Mouse (Mus musculus): ENCODE measurements at regions not wholly inside any gene's neighbourhood (a gene's known extent, or its start where the extent isn't known, plus 50 kb on each side); places are given as distances from the start of the nearest gene placed in this dataset.

DNA sequence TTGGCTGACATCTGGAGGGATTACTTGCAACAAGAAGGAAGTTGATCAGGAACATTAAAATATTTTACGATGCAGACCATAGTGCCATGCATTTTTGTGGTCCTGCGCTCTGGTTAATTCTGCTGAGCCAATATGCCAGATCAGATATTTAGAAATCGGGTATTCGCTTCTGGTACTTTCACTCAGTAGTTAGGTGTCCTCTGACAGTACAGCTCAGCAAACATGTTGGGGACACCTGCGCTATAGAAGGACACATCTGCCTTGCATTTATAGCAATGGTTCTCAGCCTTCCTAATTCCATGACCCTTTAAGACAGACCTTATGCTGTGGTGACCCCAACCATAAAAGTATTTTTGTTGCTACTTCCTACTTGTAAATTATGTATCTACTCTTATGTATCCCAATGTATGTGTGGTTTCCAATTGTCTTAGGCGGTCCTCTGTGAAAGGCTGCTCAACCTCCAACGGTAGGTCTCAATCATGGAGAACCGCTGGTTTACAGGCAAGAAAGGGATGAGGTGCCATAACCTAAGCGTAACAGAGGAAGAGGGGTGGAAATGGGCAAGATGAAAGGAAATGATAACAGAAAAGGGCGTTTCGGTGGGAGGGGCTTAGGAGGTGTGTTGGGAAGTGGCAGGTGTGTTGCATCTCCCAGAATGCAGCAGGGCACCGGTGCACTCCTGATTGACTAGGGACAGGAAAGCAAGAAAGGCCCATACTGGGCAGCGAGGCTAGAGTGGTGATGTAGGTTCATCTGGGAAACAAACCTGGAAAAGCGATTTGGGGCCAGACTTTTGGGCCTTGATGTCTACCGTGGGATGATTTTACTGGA is 92.3 kb upstream of the Cpm start:
- no peaks in the 10 kb centered on the region for H3K27me3 ChIP-seq (ENCODE audit: control insufficient read depth, insufficient read depth, low read length)
- no peak overlapping the region for H3K4me3 ChIP-seq (ENCODE audit: control insufficient read depth, low read depth, low read length)
- no peaks in the 10 kb centered on the region for H3K4me1 ChIP-seq (ENCODE audit: control insufficient read depth, insufficient read depth, low read length)
- no peaks in the 10 kb centered on the region for H3K36me3 ChIP-seq (ENCODE audit: control insufficient read depth, insufficient read depth, low read length)
- no peak overlapping the region for H3K27ac ChIP-seq (ENCODE audit: control insufficient read depth, insufficient read depth, low read depth, low read length)
- TF ChIP-seq CTCF (IDR thresholded peaks at IDR 0.05; ENCODE audit: control insufficient read depth, insufficient read depth, insufficient replicate concordance, low read depth, low read length), result no peak
- TF ChIP-seq POLR2A (IDR thresholded peaks at IDR 0.05; ENCODE audit: control insufficient read depth, low read depth, low read length), result no peak

DNA sequence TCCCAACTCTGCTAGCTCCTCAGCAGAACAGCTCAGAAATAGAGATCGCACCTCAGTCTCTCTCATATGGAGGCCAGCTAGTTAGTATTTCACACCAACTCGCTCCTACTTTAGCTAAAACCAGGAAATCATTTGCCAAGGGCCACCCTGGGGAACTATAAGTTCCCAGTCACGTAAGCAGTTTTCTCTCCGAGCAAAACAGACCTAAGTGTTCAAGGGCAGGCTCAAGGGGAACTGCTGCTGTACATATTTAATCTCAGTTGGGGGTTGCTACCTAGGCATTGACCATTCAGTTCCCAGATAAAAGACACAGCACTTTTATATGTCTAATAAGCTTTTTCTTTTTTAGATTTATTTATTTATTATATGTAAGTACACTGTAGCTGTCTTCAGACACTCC is 93.5 kb upstream of the Cpm start:
- no peaks in the 10 kb centered on the region for H3K4me1 ChIP-seq (ENCODE audit: control insufficient read depth, insufficient read depth, low read length)

DNA sequence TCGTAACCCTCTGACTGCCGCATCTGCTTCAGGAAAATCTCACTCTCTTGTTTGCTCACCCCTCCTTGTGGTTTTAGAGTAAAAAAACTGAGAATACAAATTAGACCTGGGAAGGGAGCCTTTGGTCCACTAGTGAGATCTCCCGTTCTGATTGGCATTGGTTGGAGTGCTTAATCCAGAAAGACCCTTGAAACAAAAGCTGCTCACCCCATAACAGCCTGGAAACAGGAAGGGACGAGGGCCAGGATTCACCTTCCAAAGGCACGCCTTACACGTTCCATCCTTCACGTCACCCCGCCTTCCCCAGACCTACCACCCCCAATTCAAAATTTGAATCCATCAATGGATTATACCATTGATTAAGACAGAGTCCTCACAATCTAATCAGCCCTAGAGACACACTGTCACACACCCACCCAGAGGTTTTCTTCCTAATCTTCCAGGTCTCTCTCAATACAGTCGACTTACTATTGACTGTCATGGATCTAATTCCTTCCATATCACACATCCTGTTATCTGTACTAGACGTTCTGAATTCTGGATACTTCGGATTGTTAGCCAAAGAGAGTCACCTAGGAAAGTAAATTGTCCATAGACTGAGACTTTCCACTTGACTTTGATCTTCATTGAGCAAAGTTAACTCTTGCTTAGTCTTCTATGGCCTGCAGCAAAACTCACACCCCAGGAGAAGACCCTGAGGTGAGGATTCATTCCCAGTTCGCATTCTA is 94.1 kb upstream of the Cpm start:
- H3K27me3 ChIP-seq (ENCODE audit: control insufficient read depth, insufficient read depth, low read length), result no peaks in the 10 kb centered on the region

More for the DNA sequence above, 93.5 kb upstream of the Cpm start:
- H3K27ac ChIP-seq (ENCODE audit: control insufficient read depth, insufficient read depth, low read depth, low read length), result no peak overlapping the region
- H3K27me3 ChIP-seq (ENCODE audit: control insufficient read depth, insufficient read depth, low read length), result no peaks in the 10 kb centered on the region
- H3K4me3 ChIP-seq (ENCODE audit: control insufficient read depth, low read depth, low read length), result no peak overlapping the region
- TF ChIP-seq CTCF (IDR thresholded peaks at IDR 0.05; ENCODE audit: control insufficient read depth, insufficient read depth, insufficient replicate concordance, low read depth, low read length), result no peak
- TF ChIP-seq POLR2A (IDR thresholded peaks at IDR 0.05; ENCODE audit: control insufficient read depth, low read depth, low read length), result no peak
- H3K36me3 ChIP-seq (ENCODE audit: control insufficient read depth, insufficient read depth, low read length), result no peaks in the 10 kb centered on the region

DNA sequence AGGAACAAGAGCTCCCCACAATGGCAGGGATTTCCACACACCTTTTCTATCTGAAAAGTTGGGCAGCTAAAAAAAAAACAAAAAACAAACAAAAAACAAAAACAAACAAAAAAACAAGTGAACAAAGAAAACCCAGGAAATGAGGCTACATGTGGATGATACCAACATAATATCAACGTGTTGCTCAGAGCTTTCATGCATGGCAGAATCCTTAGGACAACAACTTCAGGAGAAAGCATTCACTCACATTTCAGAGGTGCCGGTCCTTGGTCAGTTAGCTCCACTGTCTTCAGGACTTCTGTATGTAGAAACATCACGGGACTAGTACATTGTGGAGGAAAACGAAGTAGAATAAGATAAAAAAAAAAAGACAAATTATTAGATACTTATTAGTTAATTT is 94.8 kb upstream of the Cpm start:
- no peaks in the 10 kb centered on the region for H3K4me1 ChIP-seq (ENCODE audit: control insufficient read depth, insufficient read depth, low read length)
- TF ChIP-seq POLR2A (IDR thresholded peaks at IDR 0.05; ENCODE audit: control insufficient read depth, low read depth, low read length), result no peak
- TF ChIP-seq CTCF (IDR thresholded peaks at IDR 0.05; ENCODE audit: control insufficient read depth, insufficient read depth, insufficient replicate concordance, low read depth, low read length), result no peak
- no peaks in the 10 kb centered on the region for H3K36me3 ChIP-seq (ENCODE audit: control insufficient read depth, insufficient read depth, low read length)

More for the DNA sequence above, 94.1 kb upstream of the Cpm start:
- H3K4me1 ChIP-seq (ENCODE audit: control insufficient read depth, insufficient read depth, low read length), result no peaks in the 10 kb centered on the region
- H3K36me3 ChIP-seq (ENCODE audit: control insufficient read depth, insufficient read depth, low read length), result no peaks in the 10 kb centered on the region
- H3K4me3 ChIP-seq (ENCODE audit: control insufficient read depth, low read depth, low read length), result no peak overlapping the region
- no peak overlapping the region for H3K27ac ChIP-seq (ENCODE audit: control insufficient read depth, insufficient read depth, low read depth, low read length)
- no peak for TF ChIP-seq CTCF (IDR thresholded peaks at IDR 0.05; ENCODE audit: control insufficient read depth, insufficient read depth, insufficient replicate concordance, low read depth, low read length)
- TF ChIP-seq POLR2A (IDR thresholded peaks at IDR 0.05; ENCODE audit: control insufficient read depth, low read depth, low read length), result no peak

DNA sequence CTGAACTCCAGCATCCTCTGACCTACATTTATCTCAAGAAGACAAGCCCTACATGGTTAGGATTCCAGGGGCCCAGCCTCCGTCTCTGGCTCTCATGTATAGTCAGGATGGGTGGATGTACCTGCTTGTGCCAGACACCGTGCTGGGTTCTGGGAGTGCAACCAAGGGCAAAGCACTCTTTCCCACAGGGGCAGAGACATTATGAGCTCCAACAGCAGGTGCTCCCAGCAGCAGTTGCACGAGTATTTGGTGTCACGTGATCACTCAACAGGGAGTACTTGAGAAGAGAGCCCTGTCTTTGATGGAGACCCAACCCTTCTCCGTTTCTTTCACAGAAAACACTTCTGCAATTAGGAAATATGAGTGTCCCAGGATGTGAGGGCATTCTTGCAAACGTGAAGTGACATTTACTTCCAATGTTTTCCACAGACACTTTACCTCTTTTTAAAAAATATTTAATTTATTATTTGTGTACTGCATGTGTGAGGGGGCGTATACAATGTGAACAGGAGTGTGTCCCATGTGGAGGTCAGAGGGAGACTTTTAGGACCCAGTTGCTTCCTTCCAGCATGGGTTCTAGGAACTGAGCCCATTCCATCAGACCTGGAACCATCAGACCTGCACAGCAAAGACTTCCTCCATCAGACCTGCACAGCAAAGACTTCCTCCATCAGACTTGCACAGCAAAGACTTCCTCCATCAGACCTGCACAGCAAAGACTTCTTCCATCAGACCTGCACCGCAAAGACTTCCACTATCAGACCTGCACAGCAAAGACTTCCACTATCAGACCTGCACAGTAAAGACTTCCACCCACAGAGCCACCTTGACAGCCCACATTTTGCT is 95.5 kb upstream of the Cpm start:
- Histone ChIP-seq H3K4me1 (ENCODE audit: control insufficient read depth, insufficient read depth, low read length) (no peaks in the 10 kb centered on the region), H3K4me3 (ENCODE audit: control insufficient read depth, low read depth, low read length) (no peak overlapping the region)

More for the DNA sequence above, 94.8 kb upstream of the Cpm start:
- Histone ChIP-seq H3K27ac (ENCODE audit: control insufficient read depth, insufficient read depth, low read depth, low read length) (no peak overlapping the region), H3K4me3 (ENCODE audit: control insufficient read depth, low read depth, low read length) (no peak overlapping the region), H3K27me3 (ENCODE audit: control insufficient read depth, insufficient read depth, low read length) (no peaks in the 10 kb centered on the region)

DNA sequence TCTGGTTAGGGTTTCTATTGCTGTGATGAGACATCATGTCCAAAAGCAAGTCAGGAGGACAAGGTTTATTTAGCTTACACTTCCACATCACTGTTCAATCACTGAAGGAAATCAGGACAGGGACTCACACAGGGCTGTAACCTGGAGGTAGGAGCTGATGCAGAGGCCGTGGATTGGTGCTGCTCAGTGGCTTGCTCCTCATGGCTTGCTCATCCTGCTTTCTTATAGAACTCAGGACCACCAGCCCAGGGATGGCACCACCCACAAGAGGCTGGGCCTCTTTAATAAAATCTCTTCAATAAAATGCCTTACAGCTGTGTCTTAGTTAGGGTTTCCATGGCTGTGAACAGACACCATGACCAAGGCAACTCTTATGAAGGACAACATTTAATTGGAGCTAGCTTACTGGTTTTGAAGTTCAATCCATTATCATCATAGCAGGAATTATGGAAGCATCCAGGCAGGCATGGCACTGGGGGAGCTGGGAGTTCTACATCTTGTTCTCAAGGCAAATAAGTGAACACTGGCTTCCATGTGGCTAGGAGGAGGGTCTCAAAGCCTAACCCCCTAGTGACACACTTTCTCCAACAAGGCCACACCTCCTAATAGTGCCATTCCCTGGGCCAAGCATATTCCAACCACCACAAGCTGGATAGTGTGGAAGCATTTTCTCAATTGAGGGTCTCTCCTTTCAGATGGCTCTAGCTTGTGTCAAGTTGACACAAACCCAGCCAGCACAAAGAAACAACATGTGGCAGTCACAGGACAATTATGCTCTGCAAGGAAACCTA is 96.4 kb upstream of the Cpm start:
- no peaks in the 10 kb centered on the region for H3K4me1 ChIP-seq (ENCODE audit: control insufficient read depth, insufficient read depth, low read length)
- no peaks in the 10 kb centered on the region for H3K27me3 ChIP-seq (ENCODE audit: control insufficient read depth, insufficient read depth, low read length)
- no peak overlapping the region for H3K27ac ChIP-seq (ENCODE audit: control insufficient read depth, insufficient read depth, low read depth, low read length)
- H3K4me3 ChIP-seq (ENCODE audit: control insufficient read depth, low read depth, low read length), result no peak overlapping the region
- no peaks in the 10 kb centered on the region for H3K36me3 ChIP-seq (ENCODE audit: control insufficient read depth, insufficient read depth, low read length)
- TF ChIP-seq POLR2A (IDR thresholded peaks at IDR 0.05; ENCODE audit: control insufficient read depth, low read depth, low read length) (no peak), CTCF (IDR thresholded peaks at IDR 0.05; ENCODE audit: control insufficient read depth, insufficient read depth, insufficient replicate concordance, low read depth, low read length) (no peak)

More for the DNA sequence above, 95.5 kb upstream of the Cpm start:
- H3K36me3 ChIP-seq (ENCODE audit: control insufficient read depth, insufficient read depth, low read length), result no peaks in the 10 kb centered on the region
- H3K27ac ChIP-seq (ENCODE audit: control insufficient read depth, insufficient read depth, low read depth, low read length), result no peak overlapping the region
- no peaks in the 10 kb centered on the region for H3K27me3 ChIP-seq (ENCODE audit: control insufficient read depth, insufficient read depth, low read length)
- TF ChIP-seq POLR2A (IDR thresholded peaks at IDR 0.05; ENCODE audit: control insufficient read depth, low read depth, low read length) (no peak), CTCF (IDR thresholded peaks at IDR 0.05; ENCODE audit: control insufficient read depth, insufficient read depth, insufficient replicate concordance, low read depth, low read length) (no peak)

All from testis, adult 2 months (tissue).